Mouse (Mus musculus): ENCODE data around the gene Tmem108.

Gene Tmem108

DNA sequence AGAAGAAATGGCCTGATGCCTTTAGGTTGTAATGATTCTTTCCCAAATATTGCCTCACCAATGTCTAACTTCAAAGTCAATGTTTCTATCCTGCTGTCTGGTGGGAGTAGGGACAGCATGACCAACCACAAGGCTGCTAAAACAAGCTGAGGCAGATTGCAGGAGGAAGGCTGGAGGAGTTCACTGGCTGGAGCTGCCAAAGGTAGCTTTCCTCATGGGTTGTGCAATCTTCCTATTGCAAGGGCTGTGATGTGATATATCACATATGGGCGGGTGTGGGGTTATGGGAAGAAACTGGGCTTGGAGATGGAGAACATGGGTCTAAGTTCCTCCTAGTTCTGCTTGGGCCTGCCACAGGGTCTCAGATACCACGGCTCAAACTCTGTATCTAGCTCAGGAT, 163.8 kb downstream of the Tmem108 start:
- ATAC-seq (ENCODE audit: insufficient number of reproducible peaks, low FRiP score, low TSS enrichment): no peak

GRCm38 (mm10) chr9:103595190-103595837, 166.3 kb downstream of the Tmem108 start:
- ATAC-seq (ENCODE audit: insufficient number of reproducible peaks, low FRiP score, low TSS enrichment): peak; percentile 64; the same call in 1 of the 2 replicates

DNA sequence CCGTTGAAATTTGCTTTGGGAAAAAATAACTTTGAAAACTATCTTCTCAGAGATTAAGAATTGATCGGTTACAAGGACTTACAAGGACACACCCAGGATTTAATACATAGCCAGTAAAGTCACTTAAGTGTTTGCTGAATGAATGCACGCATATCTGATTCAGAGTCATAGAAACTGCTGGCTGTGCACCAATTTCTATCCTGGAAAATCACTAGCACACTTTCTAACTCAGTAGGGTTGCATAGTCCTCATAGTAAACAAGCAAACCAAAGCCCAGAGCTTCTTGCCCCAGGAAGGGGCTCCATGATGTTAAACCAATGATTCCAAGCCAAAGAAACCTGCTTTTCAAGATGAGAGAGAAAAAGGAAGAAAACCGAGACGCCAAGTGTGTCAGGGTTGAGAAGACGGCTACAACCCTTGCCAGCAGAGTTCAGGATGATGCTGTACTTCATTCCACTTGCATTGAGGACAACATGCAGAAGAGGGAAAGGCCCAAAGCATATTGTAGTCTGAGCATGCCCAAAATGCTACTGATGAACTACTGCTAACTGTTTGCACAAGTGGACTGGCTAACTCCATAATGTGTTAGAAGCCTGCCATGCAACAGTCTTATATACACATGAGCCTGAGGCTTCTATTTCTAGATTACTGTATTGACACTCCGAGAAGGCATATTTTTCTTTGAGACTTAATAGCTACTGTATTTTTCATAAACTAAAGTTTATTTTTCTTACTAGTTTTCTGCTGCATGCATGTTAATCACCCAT, 167.0 kb downstream of the Tmem108 start:
- ATAC-seq (ENCODE audit: insufficient number of reproducible peaks, low FRiP score, low TSS enrichment): no peak

DNA sequence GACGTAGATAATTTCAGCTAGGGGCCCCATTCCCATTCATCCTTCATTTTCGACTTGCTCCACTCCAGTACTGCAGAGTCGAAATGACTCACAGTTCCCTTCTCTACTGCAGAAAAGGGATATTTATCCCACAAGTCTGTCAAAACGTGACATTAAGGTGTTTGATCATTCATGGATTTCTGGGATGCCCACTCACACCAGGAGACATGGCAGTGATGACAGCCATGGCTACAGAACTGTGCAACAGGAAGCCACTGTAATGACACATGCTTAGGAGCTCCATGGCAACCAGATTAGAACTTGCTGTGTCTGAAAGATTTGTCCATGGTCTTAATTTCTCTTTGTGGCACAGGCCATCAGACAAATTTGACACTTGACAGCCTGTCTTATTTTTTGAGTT, 168.6 kb downstream of the Tmem108 start:
- ATAC-seq (ENCODE audit: insufficient number of reproducible peaks, low FRiP score, low TSS enrichment): no peak

- no peak for ATAC-seq (ENCODE audit: insufficient number of reproducible peaks, low FRiP score, low TSS enrichment)
Measured at GRCm38 (mm10) chr9:103591962-103592361, 169.7 kb downstream of the Tmem108 start.

GRCm38 (mm10) chr9:103590801-103591200, 170.8 kb downstream of the Tmem108 start:
- ATAC-seq (ENCODE audit: insufficient number of reproducible peaks, low FRiP score, low TSS enrichment): no peak

GRCm38 (mm10) chr9:103584865-103585264, 176.8 kb downstream of the Tmem108 start:
- no peak for ATAC-seq (ENCODE audit: insufficient number of reproducible peaks, low FRiP score, low TSS enrichment)

DNA sequence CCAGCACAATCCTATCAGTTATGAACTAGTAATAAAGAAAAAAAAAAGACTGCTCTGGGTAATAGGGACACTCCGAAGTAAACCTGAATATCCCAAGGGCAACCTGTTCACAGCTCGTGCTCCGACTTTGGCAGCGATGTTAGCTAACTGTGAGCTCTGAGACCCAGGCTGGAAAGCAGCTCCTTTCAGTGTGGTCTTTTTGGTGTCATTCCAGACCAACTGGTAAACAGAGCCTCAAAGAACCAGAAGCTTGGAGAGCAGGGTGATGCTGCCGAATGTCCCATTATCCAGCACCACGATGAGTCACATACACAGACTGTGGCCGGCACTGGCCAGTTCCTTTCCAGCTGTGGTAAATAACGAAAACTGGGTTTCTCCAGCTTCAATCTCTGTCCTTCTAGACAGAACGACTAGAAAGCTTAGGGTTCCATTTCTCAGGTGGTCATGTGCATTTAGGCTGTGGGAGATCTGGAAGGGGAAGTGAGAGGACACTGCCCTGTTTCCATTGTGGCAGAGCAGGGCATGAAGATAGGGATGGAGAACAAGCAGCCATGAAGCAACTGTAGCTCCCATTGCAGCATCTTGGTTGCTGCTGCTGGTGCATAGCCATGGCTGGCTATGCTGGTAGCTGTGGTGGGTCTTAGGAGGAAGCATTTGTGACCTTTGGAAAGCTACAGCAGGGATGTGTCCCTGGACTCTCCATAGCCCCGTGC, 179.2 kb downstream of the Tmem108 start:
- ATAC-seq (ENCODE audit: insufficient number of reproducible peaks, low FRiP score, low TSS enrichment): no peak

DNA sequence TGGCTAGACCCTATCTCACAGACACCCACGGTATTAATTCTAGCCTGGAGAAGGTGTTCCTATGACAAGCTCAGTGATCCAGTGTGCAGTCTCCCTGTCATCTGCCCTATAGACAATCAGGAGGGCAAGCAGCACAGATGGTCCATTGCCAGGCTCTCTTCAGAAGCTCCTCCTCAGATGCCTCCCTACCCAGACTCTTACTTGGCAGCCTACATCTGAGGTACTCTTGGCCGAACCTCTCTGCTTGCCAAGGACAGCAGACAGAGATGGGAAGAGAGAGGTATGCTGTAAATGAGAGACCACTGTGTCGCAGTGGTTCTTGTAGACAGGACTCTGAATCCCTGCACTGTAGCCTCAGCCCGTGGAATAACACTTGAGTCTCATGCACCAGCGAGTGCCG, 181.0 kb downstream of the Tmem108 start:
- ATAC-seq (ENCODE audit: insufficient number of reproducible peaks, low FRiP score, low TSS enrichment): peak; percentile 46

- no peak for ATAC-seq (ENCODE audit: insufficient number of reproducible peaks, low FRiP score, low TSS enrichment)
Measured at GRCm38 (mm10) chr9:103580186-103580585, 181.5 kb downstream of the Tmem108 start.

DNA sequence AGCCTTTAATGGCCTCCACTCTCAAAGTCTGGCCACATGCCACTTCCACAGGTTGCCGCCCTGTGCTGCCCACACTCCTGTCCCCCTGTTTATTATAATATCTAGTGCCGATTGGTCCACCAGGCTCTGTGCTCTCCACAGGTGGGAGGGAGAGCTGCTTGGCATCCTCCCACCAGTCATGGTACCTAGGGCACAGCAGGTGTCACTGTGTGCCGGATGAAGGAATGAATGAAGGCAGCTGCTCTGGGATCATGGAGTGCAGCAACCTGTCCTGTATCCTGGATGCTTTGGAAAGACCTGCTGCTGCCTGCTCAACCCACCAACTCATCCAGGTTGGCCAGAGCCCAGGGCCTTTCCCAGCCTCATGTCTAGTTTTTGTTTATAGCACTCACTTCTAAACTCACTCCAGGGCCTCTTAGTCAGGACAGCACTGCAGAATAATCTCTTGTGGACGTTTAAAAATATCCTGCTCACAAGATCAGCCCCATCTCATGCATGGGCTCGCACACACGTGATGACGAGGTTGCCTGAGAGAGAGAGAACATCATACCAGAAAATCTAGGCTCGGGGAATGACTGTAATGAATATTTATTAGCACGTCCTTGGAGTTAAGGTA, 182.1 kb downstream of the Tmem108 start:
- ATAC-seq (ENCODE audit: insufficient number of reproducible peaks, low FRiP score, low TSS enrichment): peak; percentile 80

DNA sequence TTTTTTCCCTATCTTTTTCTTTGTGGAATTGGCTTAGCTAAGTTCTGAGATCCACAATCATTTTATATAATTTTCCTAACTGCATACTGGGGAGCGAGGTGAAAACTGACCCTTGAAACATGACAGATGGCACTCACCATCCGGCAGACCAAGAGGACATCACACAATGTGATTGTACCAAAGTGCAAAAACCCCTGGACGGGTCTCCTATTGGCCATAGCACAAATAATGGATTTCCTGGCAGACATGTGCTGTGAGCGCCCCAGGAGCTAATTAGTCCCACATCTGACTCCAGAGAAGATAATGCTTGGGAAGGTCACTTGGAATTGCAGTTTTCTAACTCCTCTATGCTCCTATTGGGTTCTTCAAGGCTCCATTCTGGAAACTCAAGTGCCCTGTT, 183.9 kb downstream of the Tmem108 start:
- no peak for ATAC-seq (ENCODE audit: insufficient number of reproducible peaks, low FRiP score, low TSS enrichment)

DNA sequence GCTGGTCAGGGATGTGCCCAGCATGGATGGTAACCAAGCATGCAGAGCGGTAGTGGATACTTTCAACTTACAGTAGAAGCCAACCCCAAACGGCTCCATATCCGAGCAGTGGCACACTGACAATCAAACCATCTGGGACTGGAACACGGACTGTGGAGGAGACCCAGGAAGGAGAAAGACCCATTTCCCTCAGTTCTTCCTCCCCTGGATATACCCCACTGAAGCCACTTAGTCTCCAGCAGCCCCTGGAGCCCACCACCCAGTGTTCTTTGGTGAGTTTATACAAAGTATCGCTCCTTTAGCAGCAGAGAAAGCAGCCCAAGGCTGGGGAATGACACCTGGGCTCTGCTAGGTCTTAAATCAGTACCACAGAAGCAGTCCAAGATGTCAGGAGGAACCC, 184.5 kb downstream of the Tmem108 start:
- no peak for ATAC-seq (ENCODE audit: insufficient number of reproducible peaks, low FRiP score, low TSS enrichment)

- ATAC-seq (ENCODE audit: insufficient number of reproducible peaks, low FRiP score, low TSS enrichment): no peak
Measured at GRCm38 (mm10) chr9:103575901-103576300, 185.7 kb downstream of the Tmem108 start.

GRCm38 (mm10) chr9:103573994-103574750, 187.5 kb downstream of the Tmem108 start:
- ATAC-seq (ENCODE audit: insufficient number of reproducible peaks, low FRiP score, low TSS enrichment): peak; percentile 61; the same call in 1 of the 2 replicates

GRCm38 (mm10) chr9:103570158-103570741, 191.4 kb downstream of the Tmem108 start:
- no peak for ATAC-seq (ENCODE audit: insufficient number of reproducible peaks, low FRiP score, low TSS enrichment)

DNA sequence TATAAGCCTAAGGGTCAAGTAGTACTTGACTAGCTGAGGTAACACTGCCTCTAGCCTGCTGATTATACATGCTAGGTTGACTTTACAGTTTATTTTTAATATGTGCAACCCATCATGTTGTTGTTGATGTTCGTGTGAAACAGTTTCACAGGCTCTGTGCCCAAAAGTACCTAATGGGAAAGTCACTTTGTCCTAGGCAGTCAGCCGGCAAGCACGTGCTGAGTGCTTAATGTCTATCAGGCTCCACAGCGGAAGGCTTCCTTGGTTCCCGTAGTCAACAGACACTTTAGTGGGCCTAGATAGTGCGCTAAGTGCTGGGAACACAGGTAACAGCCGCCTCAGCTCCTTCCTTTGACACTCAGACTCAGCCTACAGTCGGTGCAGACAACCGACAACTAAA, 192.7 kb downstream of the Tmem108 start:
- no peak for ATAC-seq (ENCODE audit: insufficient number of reproducible peaks, low FRiP score, low TSS enrichment)

DNA sequence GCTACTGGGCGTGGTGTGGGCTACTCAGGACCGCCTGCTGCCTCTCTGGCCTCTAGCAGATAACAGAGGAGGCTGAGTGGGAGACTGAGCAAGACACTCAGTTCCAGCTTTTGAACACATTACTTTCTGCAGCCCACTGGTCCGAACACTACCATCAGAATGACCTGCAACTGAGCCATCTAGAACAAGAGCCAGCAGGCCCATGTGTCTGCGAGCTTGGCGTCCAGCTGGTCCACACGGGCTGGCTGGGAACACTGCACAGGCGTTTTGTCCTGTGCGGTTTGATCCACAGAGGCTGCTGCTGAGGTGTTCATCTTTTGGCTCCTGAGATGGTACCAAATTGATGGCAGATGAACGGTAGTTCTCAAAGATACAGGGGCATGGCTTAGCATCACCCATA, 196.5 kb downstream of the Tmem108 start:
- ATAC-seq (ENCODE audit: insufficient number of reproducible peaks, low FRiP score, low TSS enrichment): peak; percentile 60; the same call in 1 of the 2 replicates

- no peak for ATAC-seq (ENCODE audit: insufficient number of reproducible peaks, low FRiP score, low TSS enrichment)
Measured at GRCm38 (mm10) chr9:103563864-103564610, 197.6 kb downstream of the Tmem108 start.

Measured in cerebellum, adult (tissue).